Mouse (Mus musculus): ENCODE results near the gene Pld2. TPM values are rescaled to one million over a fixed set of nuclear protein-coding genes. Genes with fewer than 3 reads are reported as not detected.

The Pld2 gene
- total and polyA plus RNA-seq, 3 experiments: 0.15 to 0.39 TPM; not detected in 1

DNA sequence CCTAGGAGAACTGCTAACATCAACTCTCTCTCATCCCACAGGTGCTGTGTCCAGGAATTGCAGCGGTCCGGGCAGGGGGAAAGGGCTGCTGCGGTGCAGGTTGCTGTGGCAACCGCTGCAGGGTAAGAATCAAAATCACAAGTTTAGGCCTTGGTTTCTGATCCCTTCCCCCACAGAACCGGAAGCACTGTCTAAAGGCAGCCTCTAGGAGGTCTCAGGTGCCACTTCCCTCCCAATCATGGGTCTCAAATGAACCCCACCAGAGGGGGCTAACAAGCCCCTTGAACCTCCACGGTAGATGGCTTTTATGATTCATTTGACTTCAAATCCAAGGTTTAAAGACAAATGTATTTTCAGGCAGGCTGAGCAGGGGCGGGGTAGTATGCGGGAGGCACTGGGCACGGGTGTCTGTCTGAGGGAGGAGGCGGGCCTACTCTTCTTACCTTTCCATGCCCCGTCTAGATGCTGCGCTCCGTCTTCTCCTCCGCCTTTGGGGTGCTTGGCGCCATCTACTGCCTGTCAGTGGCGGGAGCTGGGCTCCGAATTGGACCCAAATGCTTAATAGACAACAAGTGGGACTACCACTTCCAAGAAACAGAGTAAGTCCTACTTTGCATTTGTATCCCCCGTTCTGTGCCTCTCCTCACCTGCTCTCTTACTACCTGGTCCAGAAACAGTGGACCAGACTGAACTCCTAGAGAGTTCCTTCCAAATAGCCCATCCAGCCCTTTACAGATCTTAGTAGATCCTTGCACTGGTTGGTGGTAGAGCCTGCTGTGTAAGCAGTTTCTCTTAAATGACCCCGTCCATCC is 29.9 kb upstream of the Pld2 start:
- H3K4me3 ChIP-seq (ENCODE audit: control insufficient read depth in 1 of 2, insufficient read depth in 1 of 2, low read depth in 2 of 2, low read length in 2 of 2): no peak overlapping the region
- peaks cover 0 to 28% of the 10 kb centered on the region in 2 experiments; a peak in 2 of 4 replicates for H3K36me3 ChIP-seq (ENCODE audit: control insufficient read depth in 1 of 2, insufficient read depth in 2 of 2, low read length in 2 of 2)
- peak; percentile 74 for DNase-seq (ENCODE audit: low read depth, low spot score)
- H3K79me2 ChIP-seq (ENCODE audit: control insufficient read depth, insufficient read depth, low read length, poor library complexity): no peaks in the 10 kb centered on the region
- no peaks in the 10 kb centered on the region; a peak in 1 of 4 replicates for H3K27me3 ChIP-seq (ENCODE audit: control insufficient read depth in 1 of 2, insufficient read depth in 2 of 2, low read length in 2 of 2)
- no peak overlapping the region for H3K9ac ChIP-seq (ENCODE audit: control insufficient read depth, low read depth, low read length, poor library complexity, severe bottlenecking)
- H3K9me3 ChIP-seq (replicated peaks; ENCODE audit: insufficient read depth, low read length): no peaks in the 10 kb centered on the region
- TF ChIP-seq CTCF (IDR thresholded peaks at IDR 0.05 in 2 of 3, conservative IDR thresholded peaks at IDR 0.05 in 1 of 3; ENCODE audit: control insufficient read depth in 1 of 3, insufficient read depth in 1 of 3, low read depth in 2 of 3, low read length in 3 of 3, poor library complexity in 1 of 3, severe bottlenecking in 1 of 3): peak; percentile 35 to 91 (median 83)
- peak; percentile 89 for TF ChIP-seq SMC3 (IDR thresholded peaks at IDR 0.05; ENCODE audit: low read depth, low read length)
- no peak for TF ChIP-seq POLR2AphosphoS5 (IDR thresholded peaks at IDR 0.05; ENCODE audit: borderline replicate concordance, low read depth, low read length)
- peak; percentile 36; the same call in 1 of the 2 replicates for TF ChIP-seq MXI1 (IDR thresholded peaks at IDR 0.05; ENCODE audit: low read depth, low read length)
- TF ChIP-seq USF1 (IDR thresholded peaks at IDR 0.05; ENCODE audit: low read depth, low read length): no peak
- TF ChIP-seq ZKSCAN1 (IDR thresholded peaks at IDR 0.05; ENCODE audit: low read depth, low read length): no peak
- TF ChIP-seq ELF1 (IDR thresholded peaks at IDR 0.05; ENCODE audit: low read depth, low read length): no peak
- TF ChIP-seq E2F4 (IDR thresholded peaks at IDR 0.05; ENCODE audit: borderline replicate concordance, low read depth, low read length): no peak
- TF ChIP-seq ZC3H11A (IDR thresholded peaks at IDR 0.05; ENCODE audit: low read depth, low read length): peak; percentile 65; the same call in 1 of the 2 replicates
- peak; percentile 64; the same call in 1 of the 2 replicates for TF ChIP-seq MAZ (IDR thresholded peaks at IDR 0.05; ENCODE audit: low read depth, low read length)
- TF ChIP-seq RAD21 (IDR thresholded peaks at IDR 0.05; ENCODE audit: low read depth, low read length): peak; percentile 73
- TF ChIP-seq MYC (IDR thresholded peaks at IDR 0.05; ENCODE audit: low read depth, low read length): no peak
- TF ChIP-seq MAX (IDR thresholded peaks at IDR 0.05; ENCODE audit: low read length): no peak
- TF ChIP-seq TCF12 (IDR thresholded peaks at IDR 0.05; ENCODE audit: low read depth, low read length): 0 out of 2 replicates have a peak, but pooled peaks have one; percentile 15
- peaks cover 10 to 32% of the 10 kb centered on the region in 2 experiments for H3K4me1 ChIP-seq (ENCODE audit: control insufficient read depth in 1 of 2, insufficient read depth in 2 of 2, low read length in 2 of 2)
- no peak overlapping the region for H3K27ac ChIP-seq (ENCODE audit: control insufficient read depth, low read depth, low read length)

GRCm38 (mm10) chr11:70511242-70511641 is 28.6 kb upstream of the Pld2 start:
- peaks cover 10 to 23% of the 10 kb centered on the region in 2 experiments for H3K4me1 ChIP-seq (ENCODE audit: control insufficient read depth in 1 of 2, insufficient read depth in 2 of 2, low read length in 2 of 2)
- no peak overlapping the region for H3K9ac ChIP-seq (ENCODE audit: control insufficient read depth, low read depth, low read length, poor library complexity, severe bottlenecking)
- H3K27me3 ChIP-seq (ENCODE audit: control insufficient read depth in 1 of 2, insufficient read depth in 2 of 2, low read length in 2 of 2): no peaks in the 10 kb centered on the region; a peak in 1 of 4 replicates
- TF ChIP-seq GABPA (IDR thresholded peaks at IDR 0.05; ENCODE audit: low read depth, low read length): no peak
- TF ChIP-seq SMC3 (IDR thresholded peaks at IDR 0.05; ENCODE audit: low read depth, low read length): no peak
- no peak for TF ChIP-seq EP300 (IDR thresholded peaks at IDR 0.05; ENCODE audit: low read depth in 1 of 2, low read length in 2 of 2)
- TF ChIP-seq TCF12 (IDR thresholded peaks at IDR 0.05; ENCODE audit: low read depth, low read length): no peak
- TF ChIP-seq KAT2A (conservative IDR thresholded peaks at IDR 0.05; ENCODE audit: low read depth, low read length): no peak
- no peak for TF ChIP-seq RCOR1 (IDR thresholded peaks at IDR 0.05; ENCODE audit: low read depth, low read length)
- TF ChIP-seq MAFK (IDR thresholded peaks at IDR 0.05; ENCODE audit: borderline replicate concordance, low read depth, low read length): no peak
- no peak for TF ChIP-seq USF2 (IDR thresholded peaks at IDR 0.05; ENCODE audit: borderline replicate concordance in 1 of 2, insufficient read depth in 1 of 2, low read depth in 1 of 2, low read length in 2 of 2)
- TF ChIP-seq MYB (IDR thresholded peaks at IDR 0.05; ENCODE audit: low read depth, low read length): no peak
- H3K79me2 ChIP-seq (ENCODE audit: control insufficient read depth, insufficient read depth, low read length, poor library complexity): no peaks in the 10 kb centered on the region
- peaks cover 0 to 18% of the 10 kb centered on the region in 2 experiments; a peak in 2 of 4 replicates for H3K36me3 ChIP-seq (ENCODE audit: control insufficient read depth in 1 of 2, insufficient read depth in 2 of 2, low read length in 2 of 2)
- H3K4me3 ChIP-seq (ENCODE audit: control insufficient read depth in 1 of 2, insufficient read depth in 1 of 2, low read depth in 2 of 2, low read length in 2 of 2): no peak overlapping the region
- DNase-seq (ENCODE audit: low read depth, low spot score): no peak
- H3K27ac ChIP-seq (ENCODE audit: control insufficient read depth, low read depth, low read length): no peak overlapping the region
- no peaks in the 10 kb centered on the region for H3K9me3 ChIP-seq (replicated peaks; ENCODE audit: insufficient read depth, low read length)

Measured in MEL (cell line).